Mouse (Mus musculus): ENCODE data around the gene Rbm20. TPM values are rescaled to one million over a fixed set of nuclear protein-coding genes. Genes with fewer than 3 reads are reported as not detected.

The Rbm20 gene
- total RNA-seq, 2 experiments from 2014 or later, result 4.4 to 5.2 TPM

- intact Hi-C loops (cut with DNase I), result no loop called here
- DNase-seq (ENCODE audit: low spot score in 2 of 2), result no peak
Observed at GRCm38 (mm10) chr19:53711261-53711890, 34.3 kb downstream of the Rbm20 start.

GRCm38 (mm10) chr19:53712297-53713025, 35.4 kb downstream of the Rbm20 start:
- intact Hi-C loops (cut with DNase I), result no loop called here
- no peak for DNase-seq (ENCODE audit: low spot score in 2 of 2)

- intact Hi-C loops (cut with DNase I), result no loop called here
- DNase-seq (ENCODE audit: low spot score in 2 of 2), result no peak
Observed at GRCm38 (mm10) chr19:53713364-53713763, 36.3 kb downstream of the Rbm20 start.

GRCm38 (mm10) chr19:53716469-53716868, 39.4 kb downstream of the Rbm20 start:
- intact Hi-C loops (cut with DNase I), result no loop called here
- DNase-seq (ENCODE audit: low spot score in 2 of 2), result no peak

GRCm38 (mm10) chr19:53717364-53717763, 40.3 kb downstream of the Rbm20 start:
- intact Hi-C loops (cut with DNase I), result no loop called here
- DNase-seq (ENCODE audit: low spot score in 2 of 2), result no peak

- intact Hi-C loops (cut with DNase I), result no loop called here
- no peak for DNase-seq (ENCODE audit: low spot score in 2 of 2)
Observed at GRCm38 (mm10) chr19:53722186-53722585, 45.1 kb downstream of the Rbm20 start.

- intact Hi-C loops (cut with DNase I), result no loop called here
- no peak for DNase-seq (ENCODE audit: low spot score in 2 of 2)
Observed at GRCm38 (mm10) chr19:53724053-53724452, 46.9 kb downstream of the Rbm20 start.

- intact Hi-C loops (cut with DNase I), result no loop called here
- no peak for DNase-seq (ENCODE audit: low spot score in 2 of 2)
Observed at GRCm38 (mm10) chr19:53726340-53726739, 49.2 kb downstream of the Rbm20 start.

- intact Hi-C loops (cut with DNase I), result no loop called here
- DNase-seq (ENCODE audit: low spot score in 2 of 2), result no peak
Observed at GRCm38 (mm10) chr19:53726755-53727154, 49.6 kb downstream of the Rbm20 start.

- no peak for DNase-seq (ENCODE audit: low spot score in 2 of 2)
- intact Hi-C loops (cut with DNase I), result no loop called here
Observed at GRCm38 (mm10) chr19:53727277-53727676, 50.2 kb downstream of the Rbm20 start.

- DNase-seq (ENCODE audit: low spot score in 2 of 2), result no peak
- intact Hi-C loops (cut with DNase I), result no loop called here
Observed at GRCm38 (mm10) chr19:53727886-53728669, 51.0 kb downstream of the Rbm20 start.

- no peak for DNase-seq (ENCODE audit: low spot score in 2 of 2)
Observed at GRCm38 (mm10) chr19:53729919-53730318, 52.8 kb downstream of the Rbm20 start.

GRCm38 (mm10) chr19:53731761-53732201, 54.7 kb downstream of the Rbm20 start:
- DNase-seq (ENCODE audit: low spot score in 2 of 2), result no peak
- intact Hi-C loops (cut with DNase I), result no loop called here

More at GRCm38 (mm10) chr19:53729919-53730318, 52.8 kb downstream of the Rbm20 start:
- intact Hi-C loops (cut with DNase I), result no loop called here

- DNase-seq (ENCODE audit: low spot score in 2 of 2), result no peak
- intact Hi-C loops (cut with DNase I), result no loop called here
Observed at GRCm38 (mm10) chr19:53734845-53735244, 57.7 kb downstream of the Rbm20 start.

- intact Hi-C loops (cut with DNase I), result no loop called here
- DNase-seq (ENCODE audit: low spot score in 2 of 2), result no peak
Observed at GRCm38 (mm10) chr19:53738701-53739131, 61.6 kb downstream of the Rbm20 start.

- no peak for DNase-seq (ENCODE audit: low spot score in 2 of 2)
- intact Hi-C loops (cut with DNase I), result no loop called here
Observed at GRCm38 (mm10) chr19:53739570-53740266, 62.6 kb downstream of the Rbm20 start.

GRCm38 (mm10) chr19:53740750-53741380, 63.8 kb downstream of the Rbm20 start:
- intact Hi-C loops (cut with DNase I), result no loop called here

GRCm38 (mm10) chr19:53741902-53742301, 64.8 kb downstream of the Rbm20 start:
- no peak for DNase-seq (ENCODE audit: low spot score in 2 of 2)
- intact Hi-C loops (cut with DNase I), result no loop called here

More at GRCm38 (mm10) chr19:53740750-53741380, 63.8 kb downstream of the Rbm20 start:
- DNase-seq (ENCODE audit: low spot score in 2 of 2), result no peak

GRCm38 (mm10) chr19:53745354-53745753, 68.2 kb downstream of the Rbm20 start:
- intact Hi-C loops (cut with DNase I), result no loop called here

More at GRCm38 (mm10) chr19:53745354-53745753, 68.2 kb downstream of the Rbm20 start:
- no peak for DNase-seq (ENCODE audit: low spot score in 2 of 2)
